Mouse (Mus musculus) olfactory bulb, adult 2 months (tissue): Measurements from ENCODE around the gene Zscan10.

Experiments
- CTCF ChIP-seq: fragments of 200-500 bp; IDR thresholded peaks from 2 replicates; pipeline ENCODE4 v1.5.1; 2012; ENCODE audit warnings: low read depth, mild to moderate bottlenecking, low read length, moderate library complexity; ENCODE audit not compliant: insufficient read depth
- POLR2A ChIP-seq: fragments of 200-500 bp; IDR thresholded peaks from 2 replicates; pipeline ENCODE4 v1.6.1; 2012; ENCODE audit warnings: mild to moderate bottlenecking, low read depth, low read length, moderate library complexity; ENCODE audit not compliant: insufficient read depth

- no peak for TF ChIP-seq CTCF
- no peak for TF ChIP-seq POLR2A
These were observed 3.7 kb downstream of the Zscan10 start for GRCm38 (mm10) chr17:23604394-23604793.
